Mouse (Mus musculus): Measurements from ENCODE around the gene Wdr53. TPM values are rescaled to one million over a fixed set of nuclear protein-coding genes. Genes with fewer than 3 reads are reported as not detected.
"Not testable (repeated sequence)": the region's sequence is repeated elsewhere in the genome, so short reads cannot be mapped to it uniquely, and the experiment has no call there.

The Wdr53 gene
- polyA plus RNA-seq, 1 experiment from 2014 or later: 17.7 TPM

DNA sequence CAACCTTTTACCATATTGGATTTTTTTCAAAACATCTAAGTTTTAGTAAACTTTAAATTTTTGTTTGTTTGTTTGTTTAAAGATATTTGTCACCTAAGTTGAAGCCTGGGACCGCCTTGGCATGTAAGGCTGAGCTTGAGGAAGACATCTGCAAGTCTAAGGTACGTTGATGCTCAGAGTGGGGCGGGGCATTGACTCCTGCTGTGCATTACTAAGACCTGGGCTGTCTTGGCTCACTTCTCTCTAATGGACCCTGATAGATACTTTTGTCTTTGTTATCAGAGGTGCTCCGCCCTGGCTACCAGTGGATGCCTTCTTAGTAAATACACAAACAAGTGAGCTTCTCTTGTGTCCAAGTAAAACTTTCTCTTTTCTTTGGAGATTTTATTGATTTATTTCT, 44.8 kb downstream of the Wdr53 start:
- DNase-seq (ENCODE audit: low spot score) (no peak), ATAC-seq (ENCODE audit: low FRiP score, low TSS enrichment) (no peak)
- H3K9me3 ChIP-seq (ENCODE audit: control insufficient read depth, low read length): no peaks in the 10 kb centered on the region
- no peak for TF ChIP-seq EP300 (optimal IDR thresholded peaks at IDR 0.05)
- TF ChIP-seq CTCF (IDR thresholded peaks at IDR 0.05; ENCODE audit: low read depth): no peak
- no peak overlapping the region for H3K27ac ChIP-seq (replicated peaks)
- no peak overlapping the region for H3K4me2 ChIP-seq (replicated peaks; ENCODE audit: low read depth)
- H3K36me3 ChIP-seq (ENCODE audit: control insufficient read depth, insufficient read depth, low read length): peaks cover 7% of the 10 kb centered on the region; the same call in 1 of the 2 replicates
- no peak overlapping the region for H3K4me3 ChIP-seq (ENCODE audit: low read depth, low read length)
- H3K27me3 ChIP-seq (ENCODE audit: control insufficient read depth, insufficient read depth, low read length): no peaks in the 10 kb centered on the region
- H3K4me1 ChIP-seq (replicated peaks; ENCODE audit: control insufficient read depth, insufficient read depth): no peaks in the 10 kb centered on the region
- 92% methylated on average over 4 of the region's 4 CpGs for WGBS
- H3K9ac ChIP-seq (ENCODE audit: low read length): no peak overlapping the region

DNA sequence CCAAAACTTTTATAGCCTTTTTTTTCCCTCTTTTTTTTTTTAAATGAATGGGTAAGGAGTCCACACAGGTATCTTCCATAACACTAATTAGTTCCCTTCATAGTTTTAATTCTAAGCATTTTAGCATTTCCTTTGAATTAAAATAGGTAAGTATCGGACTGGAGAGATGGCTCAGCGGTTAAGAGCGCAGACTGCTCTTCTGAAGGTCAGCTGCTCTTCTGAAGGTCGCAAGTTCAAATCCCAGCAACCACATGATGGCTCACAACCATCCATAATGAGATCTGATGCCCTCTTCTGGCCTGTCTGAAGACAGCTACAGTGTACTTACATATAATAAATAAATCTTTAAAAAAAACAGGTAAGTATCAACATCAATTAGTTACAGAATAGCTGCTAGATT, 52.6 kb downstream of the Wdr53 start:
- not testable (repeated sequence) for H3K27me3 ChIP-seq (ENCODE audit: control insufficient read depth, insufficient read depth, low read length); H3K9me3 ChIP-seq (ENCODE audit: control insufficient read depth, low read length); H3K4me2 ChIP-seq (replicated peaks; ENCODE audit: low read depth); H3K36me3 ChIP-seq (ENCODE audit: control insufficient read depth, insufficient read depth, low read length); H3K4me1 ChIP-seq (replicated peaks; ENCODE audit: control insufficient read depth, insufficient read depth); H3K27ac ChIP-seq (replicated peaks); H3K9ac ChIP-seq (ENCODE audit: low read length); H3K4me3 ChIP-seq (ENCODE audit: low read depth, low read length); DNase-seq (ENCODE audit: low spot score); ATAC-seq (ENCODE audit: low FRiP score, low TSS enrichment)
- 97% methylated on average over 4 of the region's 4 CpGs for WGBS

GRCm38 (mm10) chr16:32303046-32303445, 56.0 kb downstream of the Wdr53 start:
- DNase-seq (ENCODE audit: low spot score): no peak
- Histone ChIP-seq H3K36me3 (ENCODE audit: control insufficient read depth, insufficient read depth, low read length) (0 out of 2 replicates have a peak, but pooled peaks cover 4% of the 10 kb centered on the region), H3K4me2 (replicated peaks; ENCODE audit: low read depth) (no peak overlapping the region), H3K27me3 (ENCODE audit: control insufficient read depth, insufficient read depth, low read length) (no peaks in the 10 kb centered on the region), H3K4me1 (replicated peaks; ENCODE audit: control insufficient read depth, insufficient read depth) (no peaks in the 10 kb centered on the region), H3K9me3 (ENCODE audit: control insufficient read depth, low read length) (no peaks in the 10 kb centered on the region), H3K4me3 (ENCODE audit: low read depth, low read length) (no peak overlapping the region), H3K27ac (replicated peaks) (no peak overlapping the region), H3K9ac (ENCODE audit: low read length) (no peak overlapping the region)
- ATAC-seq (ENCODE audit: low FRiP score, low TSS enrichment): no peak
- 50% methylated on average over 1 of the region's 1 CpGs for WGBS
- no peak for TF ChIP-seq EP300 (optimal IDR thresholded peaks at IDR 0.05)
- TF ChIP-seq CTCF (IDR thresholded peaks at IDR 0.05; ENCODE audit: low read depth): no peak

DNA sequence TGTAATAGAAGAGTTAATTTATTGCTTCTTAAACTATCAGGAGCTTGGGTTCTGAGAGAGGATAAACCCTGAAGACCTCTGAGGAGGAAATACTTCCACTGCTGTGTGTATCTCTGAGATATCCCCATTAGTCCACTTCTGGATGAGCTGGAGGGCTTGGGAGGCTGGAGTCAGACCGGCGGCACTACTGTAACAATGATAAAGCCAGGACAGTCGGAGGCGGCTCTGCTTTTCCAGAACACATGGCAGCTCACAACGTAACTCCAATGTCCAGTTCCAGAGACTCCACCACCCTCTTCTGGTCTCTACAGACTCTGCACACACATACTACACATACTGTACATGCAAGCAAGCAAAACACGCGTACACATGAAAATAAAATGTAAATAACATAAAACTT, 56.9 kb downstream of the Wdr53 start:
- Histone ChIP-seq H3K4me3 (ENCODE audit: low read depth, low read length) (no peak overlapping the region), H3K9ac (ENCODE audit: low read length) (no peak overlapping the region), H3K4me2 (replicated peaks; ENCODE audit: low read depth) (no peak overlapping the region), H3K9me3 (ENCODE audit: control insufficient read depth, low read length) (no peaks in the 10 kb centered on the region), H3K27me3 (ENCODE audit: control insufficient read depth, insufficient read depth, low read length) (no peaks in the 10 kb centered on the region), H3K4me1 (replicated peaks; ENCODE audit: control insufficient read depth, insufficient read depth) (no peaks in the 10 kb centered on the region), H3K27ac (replicated peaks) (no peak overlapping the region), H3K36me3 (ENCODE audit: control insufficient read depth, insufficient read depth, low read length) (0 out of 2 replicates have a peak, but pooled peaks cover 3% of the 10 kb centered on the region)
- 95% methylated on average over 7 of the region's 7 CpGs for WGBS
- TF ChIP-seq EP300 (optimal IDR thresholded peaks at IDR 0.05): no peak
- no peak for TF ChIP-seq CTCF (IDR thresholded peaks at IDR 0.05; ENCODE audit: low read depth)
- no peak for DNase-seq (ENCODE audit: low spot score)
- no peak for ATAC-seq (ENCODE audit: low FRiP score, low TSS enrichment)

MicroRNAs within 50 kb of the gene (microRNA counts, 519-probe panel; counts per million panel counts)
- microRNA mmu-miR-1946a: not detected

Small RNA genes within 50 kb of the gene (microRNA-seq; reads per million reads assigned to microRNA genes)
- gene Mir1946a: not detected

Other genes starting within 250 kb of the Wdr53 start
- 5.4 and 5.7 TPM in 2 replicates for gene Senp5, start 243.9 kb upstream of the Wdr53 start, polyA plus RNA-seq (2015; fragmentation: Nextera tagmentation; extraction: Ambion mirVana)
- gene Pak2, start 167.9 kb upstream of the Wdr53 start, polyA plus RNA-seq (2015; fragmentation: Nextera tagmentation; extraction: Ambion mirVana): 22.2 and 23.6 TPM in 2 replicates
- 69.8 and 71.8 TPM in 2 replicates for gene Pigx, start 147.5 kb upstream of the Wdr53 start, polyA plus RNA-seq (2015; fragmentation: Nextera tagmentation; extraction: Ambion mirVana)
- 19.0 and 19.1 TPM in 2 replicates for gene Cep19, start 147.4 kb upstream of the Wdr53 start, polyA plus RNA-seq (2015; fragmentation: Nextera tagmentation; extraction: Ambion mirVana)
- 8.2 TPM in 2 replicates for gene Nrros, start 81.6 kb upstream of the Wdr53 start, polyA plus RNA-seq (2015; fragmentation: Nextera tagmentation; extraction: Ambion mirVana)
- not detected in 2 replicates for gene Bex6, start 67.4 kb upstream of the Wdr53 start, polyA plus RNA-seq (2015; fragmentation: Nextera tagmentation; extraction: Ambion mirVana)
- 11.7 and 11.8 TPM in 2 replicates for gene Fbxo45, start 69 bp upstream of the Wdr53 start, polyA plus RNA-seq (2015; fragmentation: Nextera tagmentation; extraction: Ambion mirVana)
- gene Smco1, start 24.2 kb downstream of the Wdr53 start, polyA plus RNA-seq (2015; fragmentation: Nextera tagmentation; extraction: Ambion mirVana): 0.06 and 0.08 TPM in 2 replicates
- 17.9 and 20.2 TPM in 2 replicates for gene Rnf168, start 30.2 kb downstream of the Wdr53 start, polyA plus RNA-seq (2015; fragmentation: Nextera tagmentation; extraction: Ambion mirVana)
- gene Ubxn7, start 85.0 kb downstream of the Wdr53 start, polyA plus RNA-seq (2015; fragmentation: Nextera tagmentation; extraction: Ambion mirVana): 8.0 and 8.2 TPM in 2 replicates
- gene Tm4sf19, start 153.3 kb downstream of the Wdr53 start, polyA plus RNA-seq (2015; fragmentation: Nextera tagmentation; extraction: Ambion mirVana): not detected in 2 replicates
- gene Tctex1d2, start 172.5 kb downstream of the Wdr53 start, polyA plus RNA-seq (2015; fragmentation: Nextera tagmentation; extraction: Ambion mirVana): 24.3 and 26.3 TPM in 2 replicates
- 30.8 and 38.6 TPM in 2 replicates for gene Pcyt1a, start 183.7 kb downstream of the Wdr53 start, polyA plus RNA-seq (2015; fragmentation: Nextera tagmentation; extraction: Ambion mirVana)
- 2.7 and 3.1 TPM in 2 replicates for gene Slc51a, start 240.7 kb downstream of the Wdr53 start, polyA plus RNA-seq (2015; fragmentation: Nextera tagmentation; extraction: Ambion mirVana)
- not detected in 2 replicates for gene Zdhhc19, start 249.0 kb downstream of the Wdr53 start, polyA plus RNA-seq (2015; fragmentation: Nextera tagmentation; extraction: Ambion mirVana)